Mouse (Mus musculus): ENCODE results near the gene Plb1.

GRCm38 (mm10) chr5:32332591-32332990 lies 100.1 kb downstream of the Plb1 start:
- no peak for TF ChIP-seq GATA1 (IDR thresholded peaks at IDR 0.05; ENCODE audit: borderline replicate concordance, low read length)
- TF ChIP-seq FLI1 (IDR thresholded peaks at IDR 0.05; ENCODE audit: low read length), result no peak

Data from megakaryocyte, embryonic 14.5 days (primary cell).